Mouse (Mus musculus): ENCODE results near the gene Ccnd2. TPM values are rescaled to one million over a fixed set of nuclear protein-coding genes. Genes with fewer than 3 reads are reported as not detected.

Ccnd2 gene
- polyA plus RNA-seq, 1 experiment from 2014 or later: 650 TPM

- Histone ChIP-seq H3K9ac (no peak overlapping the region), H3K4me1 (replicated peaks) (peaks cover 6% of the 10 kb centered on the region), H3K9me3 (replicated peaks) (no peaks in the 10 kb centered on the region), H3K36me3 (peaks cover 86% of the 10 kb centered on the region), H3K27ac (ENCODE audit: poor library complexity, severe bottlenecking) (no peak overlapping the region), H3K27me3 (replicated peaks) (no peaks in the 10 kb centered on the region), H3K4me2 (no peak overlapping the region), H3K4me3 (no peak overlapping the region)
- WGBS: 72% methylated on average over 13 of the region's 13 CpGs
- ATAC-seq (ENCODE audit: insufficient number of reproducible peaks, low FRiP score): no peak
Measured at GRCm38 (mm10) chr6:127130377-127130776, 21.6 kb downstream of the Ccnd2 start.

- no peak overlapping the region for H3K4me3 ChIP-seq
- ATAC-seq (ENCODE audit: insufficient number of reproducible peaks, low FRiP score): no peak
- no peak overlapping the region for H3K4me2 ChIP-seq
- no peak overlapping the region for H3K9ac ChIP-seq
- no peaks in the 10 kb centered on the region for H3K27me3 ChIP-seq (replicated peaks)
- no peaks in the 10 kb centered on the region; the same call in 1 of the 2 replicates for H3K4me1 ChIP-seq (replicated peaks)
- no peaks in the 10 kb centered on the region for H3K9me3 ChIP-seq (replicated peaks)
- 93% methylated on average over 14 of the region's 14 CpGs for WGBS
- H3K27ac ChIP-seq (ENCODE audit: poor library complexity, severe bottlenecking): no peak overlapping the region
- peaks cover 79% of the 10 kb centered on the region for H3K36me3 ChIP-seq
Measured at GRCm38 (mm10) chr6:127129659-127130058, 22.3 kb downstream of the Ccnd2 start.

GRCm38 (mm10) chr6:127123506-127123905, 28.5 kb downstream of the Ccnd2 start:
- WGBS: 74% methylated on average over 7 of the region's 7 CpGs
- Histone ChIP-seq H3K36me3 (peaks cover 26% of the 10 kb centered on the region), H3K27me3 (replicated peaks) (0 out of 2 replicates have a peak, but pooled peaks cover 6% of the 10 kb centered on the region), H3K9me3 (replicated peaks) (no peaks in the 10 kb centered on the region), H3K9ac (no peak overlapping the region), H3K4me2 (no peak overlapping the region), H3K4me3 (no peak overlapping the region), H3K4me1 (replicated peaks) (no peaks in the 10 kb centered on the region), H3K27ac (ENCODE audit: poor library complexity, severe bottlenecking) (no peak overlapping the region)
- no peak for ATAC-seq (ENCODE audit: insufficient number of reproducible peaks, low FRiP score)

DNA sequence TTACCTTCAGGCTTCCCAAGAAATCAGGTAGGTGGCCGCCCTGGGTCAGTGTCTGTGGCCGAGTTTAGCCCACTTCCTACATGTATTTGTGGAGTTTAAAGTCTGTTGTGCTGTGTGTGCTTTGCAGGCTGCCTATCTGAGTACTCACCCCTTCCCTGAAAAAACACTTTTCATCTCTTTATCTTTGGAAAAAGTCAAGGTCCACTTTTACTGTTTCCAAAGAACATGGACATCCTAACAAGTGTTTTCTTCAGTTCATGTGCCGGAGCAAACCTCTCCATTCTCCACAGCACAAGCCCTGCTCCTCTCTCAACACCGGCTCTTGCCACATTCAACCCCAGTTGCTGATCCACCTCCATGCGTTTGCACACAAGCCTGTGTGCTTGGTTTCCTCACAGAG, 29.0 kb downstream of the Ccnd2 start:
- Histone ChIP-seq H3K27me3 (replicated peaks) (0 out of 2 replicates have a peak, but pooled peaks cover 6% of the 10 kb centered on the region), H3K9ac (no peak overlapping the region), H3K4me1 (replicated peaks) (no peaks in the 10 kb centered on the region), H3K9me3 (replicated peaks) (no peaks in the 10 kb centered on the region), H3K4me3 (no peak overlapping the region), H3K27ac (ENCODE audit: poor library complexity, severe bottlenecking) (no peak overlapping the region), H3K36me3 (peaks cover 22% of the 10 kb centered on the region), H3K4me2 (no peak overlapping the region)
- 69% methylated on average over 5 of the region's 5 CpGs for WGBS
- ATAC-seq (ENCODE audit: insufficient number of reproducible peaks, low FRiP score): no peak

DNA sequence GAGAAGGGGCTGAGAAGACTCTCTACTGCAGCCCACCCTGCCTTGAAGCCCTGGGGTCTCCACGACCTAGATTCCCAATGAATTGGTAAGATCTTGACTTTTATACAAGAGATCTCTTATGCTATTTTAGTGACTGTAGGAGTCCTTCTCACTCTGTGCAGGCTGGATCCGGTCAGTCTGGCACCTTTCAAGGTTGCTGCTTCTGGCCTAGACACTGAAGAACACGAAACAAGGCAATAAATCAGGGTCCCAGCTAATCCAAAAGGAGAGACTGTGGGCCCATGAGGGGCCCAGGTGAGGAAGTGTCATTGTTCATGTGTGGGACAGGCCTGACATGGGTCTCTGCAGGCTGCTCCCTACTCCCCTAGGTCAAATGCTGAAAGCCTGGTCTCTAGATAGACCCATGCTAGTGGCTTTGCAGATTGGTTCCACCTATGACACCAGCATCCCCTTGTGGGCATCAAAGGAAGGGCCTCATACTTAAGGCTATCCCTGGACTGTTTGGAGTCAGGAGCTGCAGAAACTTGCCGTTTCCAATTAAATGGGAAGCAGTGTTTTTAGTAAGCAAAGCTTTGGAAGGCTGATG, 29.7 kb downstream of the Ccnd2 start:
- ATAC-seq (ENCODE audit: insufficient number of reproducible peaks, low FRiP score): peak; percentile 36; the same call in 1 of the 2 replicates
- 0 out of 2 replicates have a peak, but pooled peaks cover 6% of the 10 kb centered on the region for H3K27me3 ChIP-seq (replicated peaks)
- no peaks in the 10 kb centered on the region for H3K4me1 ChIP-seq (replicated peaks)
- no peak overlapping the region for H3K4me2 ChIP-seq
- H3K36me3 ChIP-seq: peaks cover 15% of the 10 kb centered on the region
- no peaks in the 10 kb centered on the region for H3K9me3 ChIP-seq (replicated peaks)
- no peak overlapping the region for H3K9ac ChIP-seq
- H3K27ac ChIP-seq (ENCODE audit: poor library complexity, severe bottlenecking): no peak overlapping the region
- 70% methylated on average over 4 of the region's 4 CpGs for WGBS
- no peak overlapping the region for H3K4me3 ChIP-seq

- Histone ChIP-seq H3K27ac (ENCODE audit: poor library complexity, severe bottlenecking) (no peak overlapping the region), H3K4me3 (no peak overlapping the region), H3K9me3 (replicated peaks) (no peaks in the 10 kb centered on the region), H3K4me1 (replicated peaks) (no peaks in the 10 kb centered on the region), H3K9ac (no peak overlapping the region), H3K27me3 (replicated peaks) (no peaks in the 10 kb centered on the region), H3K4me2 (no peak overlapping the region), H3K36me3 (no peaks in the 10 kb centered on the region)
- no peak for ATAC-seq (ENCODE audit: insufficient number of reproducible peaks, low FRiP score)
- 62% methylated on average over 23 of the region's 23 CpGs for WGBS
Measured at GRCm38 (mm10) chr6:127114753-127115456, 37.1 kb downstream of the Ccnd2 start.

GRCm38 (mm10) chr6:127109402-127109930, 42.5 kb downstream of the Ccnd2 start, which contains the start of gene Tigar:
Gene Tigar, minus strand, starts transcription at chr6:127109557.
- H3K36me3 ChIP-seq: no peaks in the 10 kb centered on the region
- H3K9me3 ChIP-seq (replicated peaks): no peaks in the 10 kb centered on the region
- WGBS: under 1% methylated on average over 37 of the region's 37 CpGs
- peak within 1 kb of the TSS; percentile 70 for H3K9ac ChIP-seq
- ATAC-seq (ENCODE audit: insufficient number of reproducible peaks, low FRiP score): peak; percentile 96
- H3K4me3 ChIP-seq: peak within 1 kb of the TSS; percentile 64
- peak within 1 kb of the TSS; percentile 84 for H3K4me2 ChIP-seq
- H3K27ac ChIP-seq (ENCODE audit: poor library complexity, severe bottlenecking): no peak within 1 kb of the TSS
- H3K27me3 ChIP-seq (replicated peaks): no peaks in the 10 kb centered on the region
- peaks cover 17% of the 10 kb centered on the region for H3K4me1 ChIP-seq (replicated peaks)

DNA sequence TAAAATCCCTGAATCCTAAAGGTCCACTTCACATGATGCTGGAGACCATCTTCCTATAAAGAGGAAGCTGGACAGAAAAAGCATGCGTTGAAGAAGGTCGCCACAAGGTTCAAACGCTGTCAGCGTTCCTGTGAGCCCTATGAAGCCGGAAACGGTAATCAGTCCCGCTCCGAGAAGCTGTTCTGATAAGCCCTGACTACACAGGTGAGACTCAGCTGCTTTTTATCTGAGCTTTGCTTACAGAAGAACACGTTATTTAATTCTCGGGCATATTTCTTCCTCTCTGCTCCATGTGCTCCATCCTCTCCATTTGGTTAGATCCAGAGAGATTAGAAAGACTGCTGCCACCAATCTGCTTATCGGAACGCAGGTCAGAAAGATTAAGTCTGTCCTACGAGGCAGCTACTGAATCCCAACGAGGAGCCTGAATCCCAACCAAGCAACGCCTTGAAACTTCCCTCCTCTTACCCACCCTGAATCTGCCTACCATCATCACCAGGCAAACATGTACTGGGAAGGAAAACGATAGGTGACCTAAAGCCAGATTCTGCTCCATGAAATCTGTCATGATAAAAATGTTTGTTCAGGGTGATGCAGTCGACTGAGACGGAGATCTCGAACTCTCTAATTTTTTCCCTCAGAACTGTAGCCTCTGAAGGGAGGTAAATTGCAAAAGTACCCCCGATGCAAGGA, 43.5 kb downstream of the Ccnd2 start:
- Histone ChIP-seq H3K27me3 (replicated peaks) (no peaks in the 10 kb centered on the region), H3K4me1 (replicated peaks) (peaks cover 17% of the 10 kb centered on the region), H3K36me3 (peaks cover 2% of the 10 kb centered on the region; the same call in 1 of the 2 replicates), H3K9ac (peak overlapping the region; percentile 70), H3K4me3 (peak overlapping the region; percentile 64), H3K4me2 (peak overlapping the region; percentile 84), H3K9me3 (replicated peaks) (no peaks in the 10 kb centered on the region), H3K27ac (ENCODE audit: poor library complexity, severe bottlenecking) (no peak overlapping the region)
- WGBS: 16% methylated on average over 20 of the region's 20 CpGs
- no peak for ATAC-seq (ENCODE audit: insufficient number of reproducible peaks, low FRiP score)

GRCm38 (mm10) chr6:127107413-127107812, 44.6 kb downstream of the Ccnd2 start:
- no peak for ATAC-seq (ENCODE audit: insufficient number of reproducible peaks, low FRiP score)

GRCm38 (mm10) chr6:127106726-127107125, 45.3 kb downstream of the Ccnd2 start:
- Histone ChIP-seq H3K27ac (ENCODE audit: poor library complexity, severe bottlenecking) (no peak overlapping the region), H3K4me2 (no peak overlapping the region), H3K9me3 (replicated peaks) (no peaks in the 10 kb centered on the region), H3K4me3 (no peak overlapping the region), H3K4me1 (replicated peaks) (peaks cover 17% of the 10 kb centered on the region), H3K27me3 (replicated peaks) (no peaks in the 10 kb centered on the region), H3K9ac (no peak overlapping the region), H3K36me3 (peaks cover 11% of the 10 kb centered on the region)
- WGBS: 54% methylated on average over 5 of the region's 5 CpGs
- no peak for ATAC-seq (ENCODE audit: insufficient number of reproducible peaks, low FRiP score)

More at GRCm38 (mm10) chr6:127107413-127107812, 44.6 kb downstream of the Ccnd2 start:
- no peaks in the 10 kb centered on the region for H3K9me3 ChIP-seq (replicated peaks)
- no peaks in the 10 kb centered on the region for H3K27me3 ChIP-seq (replicated peaks)
- no peak overlapping the region for H3K9ac ChIP-seq
- no peak overlapping the region for H3K4me2 ChIP-seq
- peaks cover 7% of the 10 kb centered on the region; the same call in 1 of the 2 replicates for H3K36me3 ChIP-seq
- no peak overlapping the region for H3K27ac ChIP-seq (ENCODE audit: poor library complexity, severe bottlenecking)
- no peak overlapping the region for H3K4me3 ChIP-seq
- H3K4me1 ChIP-seq (replicated peaks): peaks cover 17% of the 10 kb centered on the region

GRCm38 (mm10) chr6:127106189-127106588, 45.8 kb downstream of the Ccnd2 start:
- no peak for ATAC-seq (ENCODE audit: insufficient number of reproducible peaks, low FRiP score)

More at GRCm38 (mm10) chr6:127106189-127106588, 45.8 kb downstream of the Ccnd2 start:
- H3K27me3 ChIP-seq (replicated peaks): no peaks in the 10 kb centered on the region
- H3K4me2 ChIP-seq: no peak overlapping the region
- WGBS: 80% methylated on average over 5 of the region's 5 CpGs
- H3K4me1 ChIP-seq (replicated peaks): peaks cover 17% of the 10 kb centered on the region
- no peaks in the 10 kb centered on the region for H3K9me3 ChIP-seq (replicated peaks)
- H3K9ac ChIP-seq: no peak overlapping the region
- H3K36me3 ChIP-seq: peaks cover 16% of the 10 kb centered on the region
- no peak overlapping the region for H3K27ac ChIP-seq (ENCODE audit: poor library complexity, severe bottlenecking)
- no peak overlapping the region for H3K4me3 ChIP-seq
